Mouse (Mus musculus) mesoderm, embryonic 11.5 days (tissue): ENCODE results near the gene Serpina12.

Experiments used
- DNase-seq: peaks from one replicate; pipeline ENCODE4 v3.0.0-alpha.2; 2012; ENCODE audit warnings: low read depth, low spot score

Gene Serpina12

DNA sequence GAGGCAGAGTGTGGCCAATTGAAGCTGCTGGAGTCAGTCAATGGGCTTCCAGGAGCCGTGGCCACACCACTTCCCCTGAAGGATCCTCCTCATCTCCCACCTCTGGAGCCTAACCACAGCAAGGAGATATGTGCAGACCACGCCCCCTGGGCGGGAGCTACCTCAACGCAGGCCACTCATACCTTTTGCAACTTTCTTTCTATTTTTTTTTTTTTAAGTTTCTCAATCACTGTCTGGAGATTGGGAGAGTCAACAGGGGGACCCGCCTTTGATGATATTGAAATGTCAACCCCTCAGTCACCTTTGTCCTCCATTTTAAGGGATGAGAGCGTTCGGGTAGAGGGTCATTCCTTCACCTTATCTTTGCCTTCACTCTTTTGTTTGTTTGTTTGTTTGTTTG lies at the start of gene Serpina12:
Gene Serpina12 (minus strand): TSS at position 101 of the 400 bp plus-strand sequence.
- no peak for DNase-seq

DNA sequence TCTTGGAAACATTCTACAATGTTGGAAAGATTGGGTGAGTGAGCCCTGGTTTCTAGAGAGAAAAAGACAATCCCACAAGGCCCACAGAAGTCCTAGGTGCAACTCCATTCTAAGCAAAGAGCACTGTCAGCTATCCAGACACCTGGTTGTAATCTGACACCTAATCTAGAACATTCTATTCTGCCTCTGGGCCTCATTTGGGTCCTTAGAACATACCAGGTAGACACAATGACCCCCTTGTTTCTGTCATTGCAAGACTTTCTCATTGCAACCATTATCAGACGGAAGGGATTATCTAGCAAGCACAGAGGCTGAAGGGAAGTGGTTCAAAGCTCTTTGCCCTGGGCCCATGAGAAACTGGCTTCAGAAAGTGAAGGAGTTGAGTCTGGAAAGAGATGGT lies 47.1 kb upstream of the Serpina12 start:
- no peak for DNase-seq

DNA sequence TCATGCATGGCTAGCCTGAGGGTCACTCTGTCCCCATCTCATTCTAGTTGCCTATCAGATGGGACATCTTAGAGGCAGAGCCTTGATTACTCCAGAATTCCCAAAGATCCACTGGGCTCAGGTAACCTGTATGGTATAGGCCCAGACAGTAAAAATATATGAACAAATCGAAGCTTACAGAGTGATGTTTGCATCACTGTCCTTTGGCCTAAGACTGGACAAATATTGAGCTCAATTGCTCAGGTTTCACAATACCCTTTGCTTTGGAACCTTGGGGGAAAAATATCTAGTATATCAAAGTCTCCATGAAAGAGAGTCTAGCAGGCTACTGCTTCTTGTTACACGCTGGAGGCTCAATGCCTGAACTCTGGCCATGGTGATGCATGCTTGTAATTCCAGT lies 45.9 kb upstream of the Serpina12 start:
- no peak for DNase-seq

DNA sequence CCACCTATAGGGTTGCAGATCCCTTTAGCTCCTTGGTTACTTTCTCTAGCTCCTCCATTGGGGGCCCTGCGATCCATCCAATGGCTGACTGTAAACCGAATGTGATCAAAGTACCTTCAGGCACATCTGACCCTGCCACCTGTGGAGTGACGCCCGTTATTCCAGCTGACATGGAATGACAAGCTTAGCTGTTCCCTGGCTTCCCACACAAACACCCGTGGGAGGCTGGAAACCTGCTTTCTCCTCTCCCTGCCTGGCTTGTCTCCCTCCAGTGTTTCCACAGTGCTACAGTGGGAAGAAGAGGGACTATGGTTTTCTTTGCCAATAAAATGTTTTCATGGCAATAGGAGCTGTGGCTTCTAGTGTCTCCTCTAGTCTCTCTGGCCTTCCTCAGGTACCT lies 28.0 kb upstream of the Serpina12 start:
- no peak for DNase-seq

DNA sequence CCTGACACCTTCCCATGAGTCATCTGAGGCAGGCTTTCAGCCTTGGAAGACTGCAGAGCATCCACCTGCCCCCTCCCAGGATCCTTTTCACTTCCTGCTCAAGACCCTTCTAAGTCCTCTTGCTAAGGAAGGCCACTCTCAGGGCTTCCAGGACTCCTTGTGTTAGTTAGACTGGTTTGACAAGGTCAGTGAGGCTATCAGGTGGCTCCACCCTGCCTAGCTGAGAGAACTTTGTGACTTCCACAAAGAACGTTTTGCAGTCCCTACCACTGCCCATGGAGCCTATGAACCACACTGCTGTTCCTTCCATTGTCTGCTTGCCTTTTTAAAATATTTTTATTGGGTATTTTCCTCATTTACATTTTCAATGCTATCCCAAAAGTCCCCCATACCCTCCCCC lies 27.5 kb upstream of the Serpina12 start:
- DNase-seq = no peak

DNA sequence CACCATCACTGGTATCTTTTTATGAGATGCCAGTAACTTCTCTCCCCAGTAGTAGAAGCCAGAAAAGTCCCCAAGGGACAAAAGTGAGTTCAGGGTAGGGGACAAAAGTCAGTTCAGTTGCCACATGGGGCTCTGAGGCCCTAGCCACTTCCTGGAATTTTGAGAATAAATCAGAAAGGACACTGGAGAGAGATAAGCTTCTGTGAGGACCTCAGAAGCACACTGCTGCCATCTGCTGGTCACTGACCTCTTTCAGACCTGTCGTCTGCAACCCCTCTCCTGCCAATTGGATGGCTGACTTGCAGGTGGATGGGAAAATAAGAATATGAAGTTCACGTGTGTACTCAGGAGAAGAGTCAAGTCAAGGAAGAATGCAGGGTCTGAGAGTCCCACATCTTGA lies 25.4 kb upstream of the Serpina12 start:
- peak; percentile 80 for DNase-seq

DNA sequence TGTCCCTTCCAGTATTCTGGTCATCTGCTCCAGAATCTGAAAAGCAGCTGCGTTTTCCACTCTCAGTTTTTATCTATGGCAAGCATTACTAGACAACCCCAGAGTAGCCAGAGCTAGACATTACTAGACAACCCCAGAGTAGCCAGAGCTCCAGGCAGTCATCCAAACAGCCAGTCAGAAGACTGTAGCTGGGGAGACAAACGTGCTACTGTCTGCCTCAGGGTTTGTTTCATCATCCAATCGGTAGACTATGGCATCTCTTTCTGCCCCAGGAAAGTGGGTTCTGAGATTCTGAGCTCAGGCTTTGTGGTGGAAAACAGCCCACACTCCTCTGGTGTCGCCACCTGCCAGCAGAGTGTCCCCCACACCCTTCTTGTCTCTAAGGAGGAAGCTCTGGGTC lies 23.3 kb upstream of the Serpina12 start:
- DNase-seq = no peak

DNA sequence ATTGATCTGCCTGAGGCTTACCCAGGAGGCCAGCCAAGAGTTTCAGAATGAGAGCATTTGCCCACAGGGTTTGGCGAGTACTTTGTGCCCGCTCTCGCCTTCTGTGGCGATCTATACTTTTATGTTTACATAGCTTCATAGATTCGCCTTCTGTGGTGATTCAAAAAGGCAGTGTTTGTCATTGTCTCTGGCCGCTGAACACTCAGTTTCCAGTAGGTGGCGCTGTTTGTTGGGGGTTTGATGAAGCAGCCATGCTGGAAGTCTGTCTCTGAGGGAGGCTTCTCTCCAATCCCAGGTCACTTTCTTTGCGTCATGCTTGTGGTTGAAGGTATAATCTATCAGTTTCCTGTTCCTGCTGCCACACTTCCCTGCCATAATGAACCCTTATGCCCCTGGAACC lies 22.0 kb upstream of the Serpina12 start:
- peak; percentile 73 for DNase-seq

DNA sequence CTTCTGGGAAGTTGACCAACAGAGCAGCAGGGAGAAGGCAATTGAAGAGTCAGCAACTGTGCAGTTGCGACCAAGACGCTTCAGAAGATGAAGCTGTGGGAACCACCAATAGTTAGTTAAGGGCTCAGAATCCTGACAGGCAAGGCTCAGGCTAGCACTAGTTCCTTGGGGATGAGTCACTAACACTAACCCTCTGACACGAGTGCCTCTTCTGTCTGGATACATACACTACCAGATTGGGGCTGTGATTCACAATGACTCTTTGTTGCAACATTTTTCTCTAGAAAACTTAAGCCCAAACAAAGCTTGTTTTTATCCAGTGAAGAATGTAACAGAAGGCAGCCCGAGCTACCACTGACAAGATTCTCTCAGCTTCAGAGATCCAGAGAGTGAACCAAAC lies 20.8 kb upstream of the Serpina12 start:
- no peak for DNase-seq

DNA sequence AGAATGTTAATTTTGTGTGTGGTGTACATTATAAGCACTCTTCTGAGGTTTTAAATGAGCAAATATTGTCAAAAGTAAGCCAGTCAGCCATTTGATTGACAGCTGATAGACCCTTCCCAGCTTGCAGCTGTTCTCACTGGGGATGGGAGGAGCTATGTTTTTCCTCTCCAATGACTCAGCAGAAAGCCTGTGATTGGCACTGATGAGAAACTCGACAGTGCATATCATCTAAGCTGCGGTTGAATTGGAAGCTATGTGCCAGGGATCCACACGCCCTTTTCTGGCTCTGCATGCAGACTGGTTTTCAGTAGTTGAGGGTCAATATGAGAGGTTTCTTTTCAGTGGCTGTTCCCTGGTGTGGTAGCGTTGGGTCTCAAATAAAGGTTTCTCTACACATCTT lies 20.3 kb upstream of the Serpina12 start:
- DNase-seq = no peak

DNA sequence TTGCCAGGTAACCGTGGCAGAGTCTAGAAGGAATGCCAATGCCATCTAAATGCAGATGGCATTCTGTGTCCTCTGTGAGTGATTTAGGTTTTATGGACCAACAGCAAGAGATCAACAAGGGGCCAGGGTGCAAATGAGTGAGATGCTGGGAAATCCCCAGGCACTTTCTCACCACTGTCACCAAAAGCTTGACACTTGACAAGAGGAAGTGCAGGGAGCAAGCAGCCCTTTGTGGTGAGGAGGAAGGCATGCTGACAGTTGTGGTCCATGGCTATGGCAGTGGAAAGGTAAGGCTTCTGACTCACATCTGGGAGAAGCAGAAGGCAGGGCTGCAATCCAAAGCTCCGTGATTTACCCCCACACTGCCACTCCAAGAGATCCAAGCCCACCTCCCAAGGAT lies 17.6 kb upstream of the Serpina12 start:
- no peak for DNase-seq

DNA sequence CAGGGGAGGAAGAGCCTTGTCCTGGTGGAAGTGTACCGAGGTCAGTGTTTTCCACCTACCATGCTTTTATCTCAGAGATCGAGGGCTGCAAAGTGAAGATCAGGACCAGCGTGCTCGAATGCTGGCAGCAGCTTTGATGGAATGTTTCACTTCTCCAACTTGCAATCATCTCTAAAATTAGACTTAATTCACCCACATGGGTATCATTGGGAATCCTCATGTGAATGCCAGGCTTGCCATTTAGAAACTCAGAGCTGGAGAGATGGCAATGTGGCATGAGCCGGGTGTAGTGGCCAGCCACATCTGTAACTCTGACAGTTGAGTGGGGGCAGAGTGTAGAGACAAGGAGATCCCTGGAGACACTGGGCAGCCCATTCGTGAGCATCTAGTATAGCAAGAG lies 15.9 kb upstream of the Serpina12 start:
- no peak for DNase-seq

DNA sequence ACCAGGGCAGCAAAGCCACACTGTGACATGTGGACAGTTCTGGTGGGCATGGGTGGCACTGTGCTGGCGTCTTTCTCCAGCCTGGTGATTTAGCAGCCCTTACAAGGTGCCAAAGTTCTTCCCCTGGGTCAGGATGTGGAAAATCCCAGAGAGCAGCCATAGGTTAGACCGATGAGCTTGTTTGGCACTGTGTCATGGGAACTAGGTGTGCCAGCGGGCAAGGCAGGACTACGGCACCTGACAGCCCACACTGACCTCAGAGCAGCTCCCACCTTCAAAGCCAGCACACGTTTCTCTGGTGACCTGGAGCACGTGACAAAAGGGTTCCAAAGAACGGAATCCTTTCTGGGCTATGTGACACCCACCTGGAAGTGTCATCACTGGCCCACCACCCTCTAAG lies 13.3 kb upstream of the Serpina12 start:
- DNase-seq = no peak

DNA sequence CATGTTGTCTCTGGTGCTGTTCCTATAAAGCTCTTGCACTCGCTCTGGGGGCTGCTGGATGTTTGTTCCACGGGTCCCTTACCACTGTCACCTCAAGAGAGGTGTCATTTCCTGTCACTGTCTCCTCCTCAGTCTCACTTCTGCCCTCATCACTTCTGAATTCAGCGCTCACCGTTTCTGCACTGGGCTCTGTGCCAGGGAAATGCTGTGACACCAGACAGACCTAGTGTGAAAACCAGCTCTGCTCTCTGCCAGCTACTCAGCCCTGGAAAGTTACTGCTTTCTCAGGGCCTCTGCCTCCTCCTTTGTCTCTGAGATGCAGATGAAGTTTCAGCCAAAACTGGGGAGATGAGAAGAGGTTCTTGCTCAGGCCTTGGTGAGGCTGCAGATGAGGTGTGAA lies 12.8 kb upstream of the Serpina12 start:
- no peak for DNase-seq

DNA sequence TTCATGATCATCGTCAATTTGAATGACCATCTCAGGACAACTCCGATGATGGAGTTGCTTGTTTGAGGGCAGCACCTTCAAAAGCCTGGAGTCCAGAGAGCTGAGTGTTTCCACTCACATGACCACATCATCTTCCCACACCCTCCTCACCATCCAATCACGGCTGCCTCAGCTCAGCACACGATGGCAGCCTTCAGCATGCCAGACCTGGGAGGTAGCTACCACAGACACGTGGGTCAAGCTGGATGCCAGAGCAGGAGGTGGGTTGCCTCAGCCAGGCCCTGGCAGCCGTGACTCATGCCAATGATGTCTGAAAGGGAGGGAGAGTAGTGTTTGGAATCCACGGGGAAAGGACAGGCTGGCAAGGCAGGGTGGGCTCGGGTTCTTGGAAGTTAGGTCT lies 11.5 kb upstream of the Serpina12 start:
- no peak for DNase-seq

DNA sequence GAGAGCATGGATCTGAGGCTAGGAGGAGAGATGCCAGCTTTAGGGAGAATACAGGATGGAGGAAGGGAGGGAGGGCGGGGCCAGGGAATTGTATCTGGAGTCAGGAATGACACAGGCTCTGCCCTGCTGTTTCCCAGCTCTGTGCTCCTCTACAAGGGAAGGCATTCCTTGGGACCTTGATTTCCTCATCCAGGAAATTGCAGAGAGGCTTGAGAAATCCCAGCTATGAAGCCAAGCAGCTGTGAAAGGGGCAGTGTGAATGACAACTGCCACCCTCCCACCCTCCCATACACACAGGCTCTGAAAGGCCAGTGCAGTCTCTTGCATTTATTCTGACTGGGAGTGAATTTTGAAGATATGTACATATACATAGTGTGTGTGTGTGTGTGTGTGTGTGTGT lies 9.8 kb upstream of the Serpina12 start:
- DNase-seq = no peak

DNA sequence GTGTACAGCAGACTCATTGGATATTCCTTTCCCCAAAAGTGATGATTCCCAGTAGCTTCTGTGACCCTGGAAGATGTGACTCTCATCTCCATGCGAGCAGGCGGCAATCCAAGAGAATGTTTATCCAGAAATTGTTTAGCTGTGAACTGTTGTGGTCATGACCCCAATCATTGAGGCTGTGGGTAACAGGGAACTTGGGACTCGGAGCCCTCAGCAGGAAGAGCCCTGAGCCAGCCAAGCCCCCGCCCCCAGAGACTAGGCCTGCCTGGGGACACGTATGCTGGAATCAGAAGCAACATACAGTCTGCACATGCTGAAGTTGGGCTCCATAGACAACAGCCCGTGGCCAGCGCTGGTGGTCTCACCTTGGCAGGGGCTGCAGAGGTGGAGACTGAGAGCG lies 1.5 kb upstream of the Serpina12 start:
- no peak for DNase-seq

DNA sequence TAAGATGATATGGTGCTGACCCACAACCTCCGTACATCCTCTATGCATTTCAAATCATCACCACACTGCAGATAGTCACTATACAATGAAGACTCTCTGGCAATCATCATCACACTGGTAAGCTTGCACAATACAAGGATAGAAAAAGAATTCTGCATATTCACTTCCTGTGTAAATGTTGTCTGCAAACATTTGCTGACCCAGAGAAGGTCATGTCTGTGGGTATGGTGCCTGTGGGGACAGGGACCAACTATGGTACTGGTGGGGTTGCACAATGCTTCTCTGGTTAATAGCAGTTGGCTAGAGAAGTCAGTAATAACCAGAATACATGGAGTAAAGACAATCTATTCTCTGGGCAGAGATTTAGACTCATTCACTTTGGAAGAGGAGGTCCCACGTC lies 1.5 kb downstream of the Serpina12 start:
- DNase-seq = no peak

DNA sequence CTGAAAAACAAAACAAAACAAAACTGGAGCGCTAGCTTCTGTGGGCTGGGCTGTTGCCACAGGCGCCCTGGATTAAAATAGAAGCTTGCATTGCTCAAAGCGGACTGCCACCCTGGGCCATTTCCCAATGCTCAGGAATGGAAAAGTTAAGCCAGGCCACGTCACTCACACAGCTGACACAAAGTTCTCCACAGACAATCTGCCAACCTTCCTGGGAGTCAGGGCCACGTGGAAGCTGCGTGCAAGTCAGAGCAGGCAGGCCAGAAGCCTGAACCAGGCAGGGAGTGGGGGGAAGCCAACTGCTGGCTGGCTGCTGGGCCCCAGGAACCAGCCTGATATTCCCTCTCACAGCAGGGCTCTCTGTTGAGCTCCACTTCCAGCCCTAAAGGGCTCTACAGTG lies 2.8 kb downstream of the Serpina12 start:
- DNase-seq = no peak

DNA sequence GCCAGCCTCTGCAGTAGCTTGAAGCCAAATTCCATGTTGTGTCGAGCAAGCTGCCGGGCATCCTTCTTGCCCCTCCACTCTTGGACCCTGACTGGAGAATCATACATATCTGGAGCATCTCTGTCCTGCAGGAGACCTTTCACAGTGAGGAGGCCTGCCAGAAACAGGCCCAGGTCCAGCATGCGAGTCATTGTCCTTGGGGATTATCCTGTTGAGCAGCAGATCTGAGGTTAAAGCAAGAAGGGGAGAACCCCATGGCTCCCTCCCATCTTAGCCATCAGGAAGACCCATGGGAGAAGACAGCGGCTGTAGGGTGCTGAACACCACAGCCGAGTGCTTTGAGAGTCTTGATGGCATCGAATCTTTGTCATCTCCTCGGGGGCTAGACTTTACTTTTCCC lies 6.1 kb downstream of the Serpina12 start:
- DNase-seq = no peak

DNA sequence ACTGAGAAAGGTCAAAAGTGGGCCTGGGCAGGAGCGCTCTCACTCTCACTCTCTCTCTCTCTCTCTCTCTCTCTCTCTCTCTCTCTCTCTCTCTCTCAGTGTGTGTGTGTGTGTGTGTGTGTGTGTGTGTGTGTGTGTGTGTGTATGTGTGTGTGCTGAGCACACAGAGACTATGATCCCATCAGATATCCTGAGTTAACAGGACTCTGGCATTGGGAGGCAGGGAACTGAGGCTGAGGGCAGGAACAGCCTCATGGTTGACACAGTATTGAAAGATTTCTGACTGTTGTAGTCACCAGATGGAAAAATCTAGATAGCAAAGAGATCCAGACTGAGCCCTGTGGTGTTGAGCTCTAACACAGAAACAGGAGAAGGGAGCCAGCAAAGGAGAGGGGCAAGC lies 10.5 kb downstream of the Serpina12 start:
- no peak for DNase-seq

DNA sequence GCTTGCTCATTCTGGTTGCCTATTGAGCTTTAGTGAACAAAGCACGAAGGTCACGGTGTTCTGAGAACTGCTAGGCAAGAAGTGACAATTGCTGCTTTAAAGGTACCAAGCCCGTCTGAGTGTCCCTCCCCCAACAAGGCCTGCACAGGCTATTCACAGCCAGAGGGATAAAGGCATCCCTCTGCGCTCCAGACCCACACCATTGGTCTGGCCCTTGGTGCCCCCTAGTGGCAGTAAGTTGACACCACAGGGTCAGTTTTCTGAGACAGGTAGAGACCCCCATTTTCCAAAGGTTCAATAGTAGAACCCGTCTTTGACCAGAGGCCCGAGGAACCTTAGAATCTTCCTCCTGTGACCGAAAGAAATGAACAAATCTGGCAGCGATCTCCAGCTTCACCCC lies 14.3 kb downstream of the Serpina12 start:
- peak; percentile 12 for DNase-seq

DNA sequence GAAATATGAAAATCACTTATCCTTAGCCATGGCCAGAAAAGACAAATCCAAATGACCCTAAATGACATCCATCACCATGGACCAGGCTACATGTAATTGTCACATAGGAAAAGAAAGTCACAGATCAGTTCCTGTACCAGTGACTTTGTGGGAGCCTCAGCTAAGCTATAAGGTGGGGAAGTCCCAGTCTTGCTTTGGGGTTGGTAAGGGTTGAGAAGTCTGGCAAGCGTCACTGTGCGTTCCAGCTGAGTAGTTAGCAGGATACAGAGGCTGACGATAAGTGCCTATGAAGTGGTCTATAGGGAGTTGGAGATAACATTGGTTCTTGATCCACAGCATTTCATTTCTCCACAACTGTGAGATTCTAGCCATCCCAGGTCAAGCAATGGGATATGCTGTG lies 29.0 kb downstream of the Serpina12 start:
- no peak for DNase-seq

DNA sequence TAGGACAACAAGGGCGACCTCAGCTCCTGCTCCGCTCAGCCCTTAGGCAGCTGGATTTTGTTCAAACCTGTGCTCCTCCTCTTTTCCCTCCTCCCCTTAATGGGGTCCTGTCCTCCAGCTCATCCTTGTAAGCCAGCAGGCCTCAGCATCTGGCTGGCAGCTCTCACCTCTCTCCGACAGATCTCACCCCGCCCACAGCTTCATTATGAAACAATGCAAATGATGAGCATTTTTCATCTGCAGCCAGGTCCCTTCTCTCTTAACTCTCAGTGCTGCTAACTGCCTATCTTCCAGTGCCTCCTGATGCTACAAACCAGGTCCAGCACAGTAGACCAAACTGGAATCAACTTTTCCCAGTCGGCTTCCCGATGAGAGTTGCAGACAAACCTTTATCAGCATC lies 30.6 kb downstream of the Serpina12 start, which contains the start of gene Serpina9:
Gene Serpina9 (minus strand): TSS at position 136 of the 400 bp plus-strand sequence.
- no peak for DNase-seq

DNA sequence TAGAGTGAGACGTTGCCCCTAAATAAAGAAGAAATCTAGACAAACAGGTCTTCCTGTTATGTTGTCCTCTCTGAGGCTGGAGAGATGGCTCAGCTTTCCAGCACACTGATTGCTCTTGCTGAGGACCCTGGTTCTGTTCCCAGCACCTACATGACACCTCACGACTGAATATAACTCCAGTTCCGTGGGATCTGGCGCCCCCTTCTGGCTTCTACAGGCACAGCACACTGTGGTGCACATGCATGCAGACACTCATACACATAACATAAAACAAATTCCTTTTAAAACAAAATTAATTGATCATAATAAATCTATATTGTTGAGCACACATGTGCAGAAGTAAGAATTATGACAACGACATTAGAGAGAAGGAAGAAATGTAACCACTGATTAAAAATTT lies 39.6 kb downstream of the Serpina12 start:
- no peak for DNase-seq
